Mouse (Mus musculus) forebrain, embryonic 14.5 days (tissue): Measurements from ENCODE around the gene Fbxw11. TPM values are rescaled to one million over a fixed set of nuclear protein-coding genes. Genes with fewer than 3 reads are reported as not detected.

Experiments used
- ATAC-seq: fragments of 200-750 bp; cut with Nextera tagmentation; 2 replicates; pipeline ENCODE4 v1.8.0; 2017; ENCODE audit warnings: mild to moderate bottlenecking, moderate library complexity
- DNase-seq: peaks from one replicate; pipeline ENCODE4 v3.0.0-alpha.2; 2015; ENCODE audit warnings: low spot score
- H3K27ac ChIP-seq: fragments of 300-500 bp; sonication (generic); 2 replicates; pipeline ENCODE4 v1.5.1; 2014; ENCODE audit warnings: low read depth, mild to moderate bottlenecking, control low read depth, low read length, moderate library complexity
- H3K27me3 ChIP-seq: fragments of 300-500 bp; sonication (generic); replicated peaks from 2 replicates; pipeline ENCODE4 v1.6.1; 2014; ENCODE audit warnings: low read length, control low read depth, mixed read lengths; ENCODE audit not compliant: control insufficient read depth, insufficient read depth
- H3K36me3 ChIP-seq: fragments of 300-500 bp; sonication (generic); 2 replicates; pipeline ENCODE4 v1.6.1; 2014; ENCODE audit warnings: low read length, control low read depth; ENCODE audit not compliant: control insufficient read depth, insufficient read depth
- H3K4me1 ChIP-seq: fragments of 300-500 bp; sonication (generic); 2 replicates; pipeline ENCODE4 v1.6.1; 2014; ENCODE audit warnings: antibody characterized with exemption, low read length, control low read depth; ENCODE audit not compliant: control insufficient read depth, insufficient read depth
- H3K4me2 ChIP-seq: fragments of 300-500 bp; sonication (generic); 2 replicates; pipeline ENCODE4 v1.6.1; 2014; ENCODE audit warnings: mild to moderate bottlenecking, control low read depth, low read length
- H3K4me3 ChIP-seq: fragments of 300-500 bp; sonication (generic); 2 replicates; pipeline ENCODE4 v1.5.1; 2014; ENCODE audit warnings: low read depth, low read length, control low read depth
- H3K9ac ChIP-seq: fragments of 300-500 bp; sonication (generic); 2 replicates; pipeline ENCODE4 v1.6.1; 2014; ENCODE audit warnings: mild to moderate bottlenecking, low read length, control low read depth, moderate library complexity
- H3K9me3 ChIP-seq: fragments of 300-500 bp; sonication (generic); replicated peaks from 2 replicates; pipeline ENCODE4 v1.6.1; 2016; ENCODE audit warnings: low read length, control low read depth, mixed read lengths; ENCODE audit not compliant: control insufficient read depth
- WGBS: fragments of 180-500 bp; shearing (Covaris S2); extraction: QIAGEN DNeasy Blood & Tissue Kit; methylation state at CpG from one replicate; pipeline ENCODE4 v1.1.7; 2014; 5-methylcytosine and 5-hydroxymethylcytosine counted together
- polyA plus RNA-seq: library from polyadenylated mRNA; unstranded; fragments of >200 nt; fragmentation: Nextera tagmentation; extraction: Ambion mirVana; gene quantifications from 2 replicates; pipeline ENCODE4 v1.2.1, GENCODE M21; 2014

Gene Fbxw11
- polyA plus RNA-seq, 1 experiment from 2014 or later = 83.1 TPM

DNA sequence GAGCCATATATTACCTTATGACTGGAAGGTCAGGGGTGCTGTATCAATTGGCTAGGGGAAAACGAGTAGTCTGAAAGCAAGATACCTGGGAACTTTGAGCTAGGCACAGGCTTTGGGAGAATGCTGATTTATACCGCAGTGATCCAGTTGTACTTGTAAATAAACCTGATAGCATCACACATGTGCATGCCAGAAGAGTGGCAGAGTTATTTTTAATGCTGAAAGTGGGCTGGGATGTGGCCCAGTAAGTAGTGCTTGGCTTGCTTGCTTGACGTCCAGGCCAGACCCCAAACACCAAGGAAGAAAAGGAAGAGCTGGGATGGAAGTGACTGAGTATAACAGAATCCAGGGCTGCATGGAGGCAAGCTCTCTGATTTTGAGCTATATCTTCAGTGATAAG lies 59.0 kb downstream of the Fbxw11 start:
- ATAC-seq = no peak
- Histone ChIP-seq H3K4me3 (no peak overlapping the region), H3K9me3 (no peaks in the 10 kb centered on the region), H3K27me3 (no peaks in the 10 kb centered on the region), H3K9ac (no peak overlapping the region), H3K27ac (no peak overlapping the region), H3K36me3 (no peaks in the 10 kb centered on the region), H3K4me1 (peaks cover 3% of the 10 kb centered on the region; the same call in 1 of the 2 replicates), H3K4me2 (no peak overlapping the region)
- 79% methylated on average over 3 of the region's 3 CpGs for WGBS
- DNase-seq = no peak

DNA sequence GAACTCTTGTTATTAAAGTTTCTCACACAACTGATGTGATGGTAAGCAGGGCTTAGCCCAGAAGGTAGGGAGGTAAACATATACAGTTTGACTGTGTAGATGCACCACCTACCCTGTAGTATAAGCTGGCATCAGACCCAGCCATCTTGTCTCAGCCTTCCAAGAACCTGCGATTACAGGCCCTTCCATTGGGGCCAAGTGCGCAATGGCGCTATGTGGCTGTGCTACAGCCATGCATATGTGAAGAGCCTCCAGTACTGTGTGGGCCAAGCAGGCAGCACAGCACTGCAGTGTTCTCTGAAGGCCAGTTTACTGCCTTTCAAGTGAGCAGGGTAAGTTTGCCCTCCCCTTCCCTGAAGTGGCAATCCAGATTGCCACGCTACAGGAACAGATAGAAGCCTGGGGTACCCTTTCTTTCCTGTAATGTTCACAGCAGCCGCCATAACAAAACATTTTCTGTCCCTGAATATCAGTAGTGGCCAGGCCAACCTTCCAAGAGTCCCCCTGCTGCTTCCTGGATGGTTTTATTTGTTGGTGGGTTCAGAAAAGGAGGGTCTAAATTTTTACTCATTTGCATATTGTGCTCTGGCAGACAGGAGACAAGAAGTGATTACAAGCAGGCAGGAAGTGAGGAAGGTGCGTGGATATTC lies 61.8 kb downstream of the Fbxw11 start:
- no peak overlapping the region for H3K9ac ChIP-seq
- DNase-seq (no peak), ATAC-seq (peak; percentile 32; the same call in 1 of the 2 replicates)
- H3K4me2 ChIP-seq = no peak overlapping the region
- no peaks in the 10 kb centered on the region for H3K27me3 ChIP-seq
- H3K4me1 ChIP-seq = peaks cover 3% of the 10 kb centered on the region; the same call in 1 of the 2 replicates
- no peak overlapping the region for H3K27ac ChIP-seq
- H3K9me3 ChIP-seq = no peaks in the 10 kb centered on the region
- 85% methylated on average over 6 of the region's 6 CpGs for WGBS
- H3K4me3 ChIP-seq = no peak overlapping the region
- no peaks in the 10 kb centered on the region for H3K36me3 ChIP-seq

DNA sequence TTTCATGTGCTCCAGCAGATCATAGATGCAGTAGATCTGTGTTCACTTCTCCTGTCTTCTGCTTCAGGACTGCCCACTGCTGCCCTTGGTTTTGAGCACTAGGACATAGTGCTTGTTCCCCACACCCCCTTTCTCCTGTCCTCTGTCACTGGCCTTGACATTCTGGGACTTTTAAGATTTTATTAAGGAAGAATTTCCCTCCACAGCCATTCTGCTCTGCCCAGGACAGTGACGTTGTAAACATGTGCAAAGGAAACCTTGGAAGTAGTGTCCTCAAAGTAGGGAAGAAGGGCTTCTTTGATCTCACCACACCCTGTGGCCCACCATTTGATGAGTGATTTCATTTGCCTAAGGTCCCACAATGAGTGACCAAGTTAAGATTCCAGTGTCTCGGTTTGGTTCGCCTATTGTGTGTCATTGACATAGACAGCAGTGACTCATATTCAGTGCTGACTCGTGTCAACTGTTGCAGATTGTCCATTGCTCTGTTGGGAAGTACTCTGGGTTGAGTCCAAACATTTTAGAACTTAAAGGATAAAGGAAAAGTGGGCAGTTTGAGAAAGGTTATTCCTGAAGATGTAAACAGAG lies 64.0 kb downstream of the Fbxw11 start:
- H3K36me3 ChIP-seq = no peaks in the 10 kb centered on the region
- WGBS = 91% methylated on average over 4 of the region's 4 CpGs
- H3K4me2 ChIP-seq = no peak overlapping the region
- no peak overlapping the region for H3K4me3 ChIP-seq
- DNase-seq = no peak
- H3K9me3 ChIP-seq = no peaks in the 10 kb centered on the region
- peaks cover 3% of the 10 kb centered on the region; the same call in 1 of the 2 replicates for H3K4me1 ChIP-seq
- H3K27me3 ChIP-seq = no peaks in the 10 kb centered on the region
- no peak overlapping the region for H3K9ac ChIP-seq
- no peak for ATAC-seq
- H3K27ac ChIP-seq = no peak overlapping the region

DNA sequence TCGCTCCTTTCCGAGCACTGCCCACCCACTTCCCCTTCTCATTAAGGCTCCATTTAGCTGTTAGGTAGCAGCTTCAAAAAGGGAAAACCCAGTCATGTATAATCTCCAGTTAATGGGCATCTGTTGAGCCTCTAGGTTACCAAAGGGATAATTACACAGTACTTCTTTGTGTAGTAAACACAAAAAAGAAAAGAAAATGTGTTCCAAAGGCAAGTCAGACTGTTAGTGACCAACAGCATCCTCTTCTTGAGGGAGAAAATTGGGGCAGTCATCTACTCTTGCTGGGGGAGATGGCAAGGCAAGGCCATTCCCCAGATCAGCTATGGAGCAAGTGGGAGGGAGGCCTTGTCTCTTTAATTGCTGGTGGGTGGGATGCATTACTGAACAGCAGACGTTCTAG lies 65.0 kb downstream of the Fbxw11 start:
- 6% methylated on average over 3 of the region's 3 CpGs for WGBS
- H3K36me3 ChIP-seq = peaks cover 9% of the 10 kb centered on the region; the same call in 1 of the 2 replicates
- H3K4me2 ChIP-seq = no peak overlapping the region
- DNase-seq (peak; percentile 31), ATAC-seq (no peak)
- no peak overlapping the region for H3K9ac ChIP-seq
- H3K4me1 ChIP-seq = peaks cover 3% of the 10 kb centered on the region; the same call in 1 of the 2 replicates
- H3K4me3 ChIP-seq = no peak overlapping the region
- H3K9me3 ChIP-seq = no peaks in the 10 kb centered on the region
- H3K27ac ChIP-seq = no peak overlapping the region
- H3K27me3 ChIP-seq = no peaks in the 10 kb centered on the region

DNA sequence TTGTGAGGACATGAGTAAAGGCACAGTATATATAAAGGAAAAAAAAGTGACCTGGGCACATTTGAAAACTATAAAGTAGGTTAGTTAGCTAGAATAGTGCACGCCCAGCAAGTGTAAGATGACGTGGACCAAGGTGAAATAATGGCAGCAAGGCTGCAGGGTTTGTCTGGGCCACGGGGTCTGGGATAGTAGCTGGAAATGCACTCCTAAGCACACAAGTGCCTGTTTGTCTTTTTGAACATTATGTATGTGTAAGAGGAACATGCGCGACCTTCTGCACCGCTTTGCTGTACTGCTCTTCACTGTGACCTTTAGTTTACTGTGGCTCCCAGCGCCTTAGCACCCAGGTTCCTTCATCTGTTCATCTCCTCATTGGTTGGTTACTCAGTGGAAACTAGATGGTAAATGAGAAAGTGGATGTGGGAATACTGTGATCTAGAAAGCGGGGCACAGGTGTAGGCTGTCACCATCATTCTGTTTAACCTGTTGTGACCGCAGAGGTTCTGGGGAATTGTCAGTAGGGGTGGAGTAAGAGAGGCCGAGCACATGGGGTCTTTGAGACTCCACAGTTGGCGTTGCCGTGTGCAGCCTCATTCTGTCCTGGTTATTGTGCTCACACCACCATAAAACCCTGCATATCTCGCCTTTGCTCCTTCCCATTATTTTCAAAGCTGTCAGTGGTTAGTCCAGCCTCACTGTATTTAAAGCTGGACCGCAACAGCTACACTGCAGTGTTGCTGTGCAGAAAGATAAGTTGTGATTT lies 66.4 kb downstream of the Fbxw11 start:
- 0 out of 2 replicates have a peak, but pooled peaks have one; percentile 9 for ATAC-seq
- H3K4me1 ChIP-seq = peaks cover 3% of the 10 kb centered on the region; the same call in 1 of the 2 replicates
- DNase-seq = no peak
- 81% methylated on average over 14 of the region's 14 CpGs for WGBS
- peaks cover 17% of the 10 kb centered on the region; the same call in 1 of the 2 replicates for H3K36me3 ChIP-seq
- H3K27ac ChIP-seq = no peak overlapping the region
- H3K4me3 ChIP-seq = no peak overlapping the region
- H3K27me3 ChIP-seq = no peaks in the 10 kb centered on the region
- no peak overlapping the region for H3K9ac ChIP-seq
- no peak overlapping the region for H3K4me2 ChIP-seq
- no peaks in the 10 kb centered on the region for H3K9me3 ChIP-seq

DNA sequence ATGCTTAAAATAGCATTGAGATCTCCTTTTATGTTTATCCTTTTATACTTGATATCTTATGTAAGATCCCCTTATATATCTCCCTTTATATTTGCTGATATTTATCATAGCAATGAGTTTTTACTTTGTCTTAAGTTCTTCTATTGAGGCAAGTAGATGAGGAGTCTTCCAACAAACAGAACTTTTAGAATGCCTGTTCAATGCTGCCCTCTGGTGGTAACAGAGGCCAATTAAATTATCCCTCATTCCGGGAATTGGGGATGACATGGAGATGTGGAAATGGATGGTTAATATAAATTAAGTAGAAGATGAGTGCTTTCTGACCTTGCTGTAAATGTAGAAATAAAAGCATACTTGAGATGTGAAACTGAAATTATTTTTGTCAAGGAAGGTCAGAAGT lies 67.0 kb downstream of the Fbxw11 start:
- no peak overlapping the region for H3K9ac ChIP-seq
- H3K27ac ChIP-seq = no peak overlapping the region
- no peak overlapping the region for H3K4me3 ChIP-seq
- H3K27me3 ChIP-seq = no peaks in the 10 kb centered on the region
- no peak overlapping the region for H3K4me2 ChIP-seq
- 12% methylated on average over 1 of the region's 1 CpGs for WGBS
- peaks cover 17% of the 10 kb centered on the region; the same call in 1 of the 2 replicates for H3K36me3 ChIP-seq
- H3K9me3 ChIP-seq = no peaks in the 10 kb centered on the region
- DNase-seq = peak; percentile 84
- H3K4me1 ChIP-seq = no peaks in the 10 kb centered on the region
- ATAC-seq = no peak

DNA sequence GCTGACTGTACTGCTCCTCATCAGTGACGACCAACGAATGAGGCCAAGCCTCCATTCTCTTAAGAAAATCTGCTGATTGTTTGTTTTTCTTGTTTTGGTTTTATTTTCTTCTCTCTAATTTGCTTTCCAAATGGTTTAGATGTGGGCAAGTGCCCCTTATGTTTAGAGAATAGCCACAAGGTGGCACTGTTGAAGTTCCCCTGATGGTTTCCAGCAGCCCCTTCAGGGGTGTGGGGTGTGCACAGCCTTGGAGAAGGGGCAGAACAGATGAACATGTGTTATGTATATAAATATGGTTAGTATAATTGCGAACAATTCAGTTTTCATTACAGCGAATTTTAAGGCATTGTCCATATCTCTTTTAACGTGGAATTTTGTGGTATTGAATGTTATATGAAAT lies 71.7 kb downstream of the Fbxw11 start:
- H3K9ac ChIP-seq = no peak overlapping the region
- no peak overlapping the region for H3K4me3 ChIP-seq
- H3K27ac ChIP-seq = no peak overlapping the region
- H3K4me1 ChIP-seq = no peaks in the 10 kb centered on the region
- DNase-seq (peak; percentile 78), ATAC-seq (peak; percentile 75)
- no peaks in the 10 kb centered on the region for H3K27me3 ChIP-seq
- 69% methylated on average over 5 of the region's 5 CpGs for WGBS
- H3K9me3 ChIP-seq = no peaks in the 10 kb centered on the region
- H3K36me3 ChIP-seq = peaks cover 17% of the 10 kb centered on the region; the same call in 1 of the 2 replicates
- H3K4me2 ChIP-seq = no peak overlapping the region

DNA sequence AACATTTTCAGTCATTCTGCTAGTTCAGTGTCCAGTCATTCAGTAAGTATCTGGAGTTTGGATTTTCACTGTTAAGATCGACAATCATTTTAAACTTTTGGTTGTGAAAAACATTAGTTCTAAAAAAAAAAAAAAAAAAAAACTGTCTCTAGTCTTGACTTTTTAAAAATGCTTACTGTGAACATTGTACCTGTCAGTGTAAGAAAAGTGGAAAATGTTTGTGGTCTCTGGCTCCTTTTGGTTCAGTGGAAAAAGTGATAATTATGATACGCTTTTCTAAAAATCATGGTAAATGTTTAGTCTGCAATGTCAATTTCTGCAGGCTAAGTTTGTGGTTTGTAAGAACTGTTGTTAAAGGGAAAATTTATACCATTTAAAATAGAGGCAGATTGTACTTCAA lies 72.4 kb downstream of the Fbxw11 start:
- WGBS = 97% methylated on average over 2 of the region's 2 CpGs
- Histone ChIP-seq H3K4me2 (no peak overlapping the region), H3K36me3 (peaks cover 17% of the 10 kb centered on the region; the same call in 1 of the 2 replicates), H3K9me3 (no peaks in the 10 kb centered on the region), H3K27ac (no peak overlapping the region), H3K27me3 (no peaks in the 10 kb centered on the region), H3K4me1 (no peaks in the 10 kb centered on the region), H3K9ac (no peak overlapping the region), H3K4me3 (no peak overlapping the region)
- ATAC-seq = no peak
- DNase-seq = no peak
